Mouse (Mus musculus) C2C12 (cell line): ENCODE data around the gene Ttn. TPM values are rescaled to one million over a fixed set of nuclear protein-coding genes. Genes with fewer than 3 reads are reported as not detected.

Experiments used
- H3K27me3 ChIP-seq: one replicate; pipeline ENCODE4 v1.6.1; 2011; ENCODE audit not compliant: control insufficient read depth, insufficient read depth, insufficient read length
- H3K36me3 ChIP-seq: one replicate; pipeline ENCODE4 v1.6.1; 2011; ENCODE audit not compliant: control insufficient read depth, insufficient read depth
- H3K4me3 ChIP-seq: one replicate; pipeline ENCODE4 v1.5.1; 2011; ENCODE audit warnings: mild to moderate bottlenecking, control low read depth; ENCODE audit not compliant: poor library complexity, insufficient read depth, severe bottlenecking
- H3K79me2 ChIP-seq: one replicate; pipeline ENCODE4 v1.6.1; 2011; ENCODE audit not compliant: control insufficient read depth, insufficient read depth
- H3K79me3 ChIP-seq: one replicate; pipeline ENCODE4 v1.6.1; 2011; ENCODE audit warnings: low read depth, control low read depth
- H3ac ChIP-seq: one replicate; pipeline ENCODE3; 2011; ENCODE audit warnings: low read depth; ENCODE audit not compliant: control insufficient read depth, insufficient read length
- CEBPB ChIP-seq: IDR thresholded peaks from one replicate; pipeline ENCODE4 v1.6.1; 2011; ENCODE audit warnings: low read depth, mild to moderate bottlenecking, control low read depth, moderate library complexity
- CTCF ChIP-seq: IDR thresholded peaks from one replicate; pipeline ENCODE4 v1.5.1; 2011; ENCODE audit not compliant: control insufficient read depth, insufficient read depth, insufficient read length
- FOSL1 ChIP-seq: IDR thresholded peaks from one replicate; pipeline ENCODE4 v1.8.0; 2011; ENCODE audit warnings: mild to moderate bottlenecking, low read length; ENCODE audit not compliant: poor library complexity, insufficient read depth, severe bottlenecking
- MAX ChIP-seq: IDR thresholded peaks from one replicate; pipeline ENCODE4 v1.6.1; 2011; ENCODE audit warnings: mild to moderate bottlenecking, control low read depth
- MYOD1 ChIP-seq: IDR thresholded peaks from one replicate; pipeline ENCODE4 v1.6.1; 2011; ENCODE audit warnings: low read depth; ENCODE audit not compliant: control insufficient read depth, insufficient read length
- MYOG ChIP-seq: IDR thresholded peaks from one replicate; pipeline ENCODE4 v1.6.1; 2011; ENCODE audit not compliant: control insufficient read depth, insufficient read length; ENCODE audit errors: extremely low read depth
- USF1 ChIP-seq: IDR thresholded peaks from one replicate; pipeline ENCODE4 v1.6.1; 2011; ENCODE audit warnings: low read depth, mild to moderate bottlenecking, control low read depth, moderate library complexity
- polyA plus RNA-seq: library from polyadenylated mRNA; unstranded; fragments of >200 nt; fragmentation: generic; extraction: Trizol; gene quantifications from one replicate; pipeline ENCODE4 v1.2.1, GENCODE M21; 2012; ENCODE audit warnings: missing spikeins

Ttn gene
- polyA plus RNA-seq, 1 experiment, result 0.43 TPM

DNA sequence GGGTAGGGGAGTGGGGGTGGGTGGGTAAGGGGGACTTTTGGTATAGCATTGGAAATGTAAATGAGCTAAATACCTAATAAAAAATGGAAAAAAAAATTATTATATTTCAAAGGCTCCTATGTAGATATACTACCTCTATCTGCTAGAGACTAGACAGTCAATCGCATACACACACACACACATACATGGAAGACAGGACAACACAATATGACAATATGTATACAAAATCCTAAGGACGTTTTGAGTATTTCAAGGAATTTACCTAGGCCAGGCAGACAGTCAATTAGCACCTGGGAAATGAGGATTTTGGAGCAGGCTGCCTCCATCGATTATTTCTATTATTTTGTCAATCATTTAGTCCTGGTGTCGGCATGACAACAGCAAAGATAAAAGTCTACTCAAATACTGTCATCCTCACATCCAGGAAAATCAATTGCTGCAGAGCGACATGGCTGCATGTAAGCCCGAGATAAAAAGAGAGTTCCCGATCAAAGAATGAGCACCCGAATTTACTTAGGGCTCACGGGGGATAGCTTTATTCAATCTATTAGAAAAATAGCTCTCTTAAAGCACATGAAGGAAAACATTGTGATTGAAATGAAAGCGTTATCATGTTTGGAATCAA is 20.8 kb downstream of the Ttn start:
- no peak for TF ChIP-seq CTCF
- TF ChIP-seq FOSL1, result no peak
- no peak for TF ChIP-seq MAX
- TF ChIP-seq CEBPB, result no peak
- TF ChIP-seq MYOD1, result no peak
- TF ChIP-seq USF1, result no peak
- TF ChIP-seq MYOG, result no peak
- Histone ChIP-seq H3K36me3 (no peaks in the 10 kb centered on the region), H3K4me3 (no peak overlapping the region), H3K27me3 (no peaks in the 10 kb centered on the region), H3K79me3 (no peaks in the 10 kb centered on the region), H3K79me2 (no peaks in the 10 kb centered on the region), H3ac (no peak overlapping the region)

DNA sequence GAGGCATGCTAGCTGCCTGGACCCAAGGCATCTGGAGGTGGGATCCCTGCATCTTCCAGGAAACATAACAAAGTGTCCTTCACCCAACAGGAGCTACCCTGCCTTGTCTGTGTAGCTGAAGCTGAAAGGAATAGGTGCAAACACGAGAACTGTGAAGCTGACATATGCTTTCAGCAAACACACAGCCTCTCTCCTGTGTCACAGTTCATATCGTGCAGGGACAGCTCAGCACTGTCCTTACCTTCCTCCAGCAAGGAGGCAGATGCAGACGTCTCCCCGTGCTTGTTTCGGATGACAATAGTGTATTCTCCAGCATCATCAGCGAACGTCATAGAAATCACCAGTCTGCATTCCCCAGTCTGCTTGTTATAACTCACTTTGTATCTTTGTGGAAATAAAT is 32.6 kb downstream of the Ttn start:
- H3K4me3 ChIP-seq, result no peak overlapping the region
- no peak overlapping the region for H3ac ChIP-seq
- no peaks in the 10 kb centered on the region for H3K36me3 ChIP-seq
- no peaks in the 10 kb centered on the region for H3K79me3 ChIP-seq
- H3K79me2 ChIP-seq, result no peaks in the 10 kb centered on the region
- no peaks in the 10 kb centered on the region for H3K27me3 ChIP-seq
- TF ChIP-seq MYOD1 (no peak), CTCF (no peak), CEBPB (no peak), FOSL1 (no peak), USF1 (no peak), MAX (no peak), MYOG (no peak)

DNA sequence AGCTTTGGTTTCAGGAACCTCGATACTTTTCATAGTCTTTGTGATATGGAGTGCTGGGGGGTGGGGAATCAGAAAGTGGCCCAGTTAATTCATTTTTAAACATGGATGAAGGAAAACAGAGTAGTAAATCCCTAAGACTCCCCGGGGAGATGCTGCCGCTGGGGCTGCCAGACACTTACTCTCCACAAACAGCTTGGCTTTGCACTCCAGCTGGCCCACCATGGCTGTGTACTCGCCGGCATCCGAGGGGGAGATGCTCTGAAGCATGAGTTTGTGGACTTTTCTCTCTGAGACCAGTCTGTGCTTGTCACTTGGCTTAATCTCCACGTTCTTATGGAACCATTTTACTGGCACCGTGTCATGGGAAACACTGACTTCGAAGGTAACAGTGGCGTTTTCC is 43.8 kb downstream of the Ttn start:
- TF ChIP-seq CTCF (no peak), MAX (no peak), MYOD1 (no peak), FOSL1 (no peak), CEBPB (no peak), USF1 (no peak), MYOG (no peak)
- H3ac ChIP-seq, result no peak overlapping the region
- no peaks in the 10 kb centered on the region for H3K27me3 ChIP-seq
- H3K36me3 ChIP-seq, result no peaks in the 10 kb centered on the region
- no peaks in the 10 kb centered on the region for H3K79me3 ChIP-seq
- no peaks in the 10 kb centered on the region for H3K79me2 ChIP-seq
- no peak overlapping the region for H3K4me3 ChIP-seq

DNA sequence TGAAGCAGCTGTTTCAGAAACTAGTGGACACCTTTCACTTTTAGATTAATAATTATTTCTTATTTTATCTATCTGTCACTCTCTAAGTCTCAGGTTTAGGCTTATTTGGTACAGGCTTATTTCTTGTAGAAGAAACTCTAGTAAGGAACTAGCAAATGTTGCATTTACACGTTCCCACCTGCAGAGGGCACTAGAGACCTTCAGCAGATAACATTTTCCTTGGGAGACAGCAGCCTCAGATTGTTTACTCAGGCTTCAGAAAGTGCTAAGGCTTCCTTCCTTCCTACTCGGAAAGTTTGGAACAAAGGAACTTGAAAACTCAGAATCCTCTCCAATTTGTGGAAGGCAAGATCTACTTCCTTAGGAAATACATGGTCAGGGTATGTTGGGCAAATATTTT is 52.6 kb downstream of the Ttn start:
- TF ChIP-seq MYOG, result no peak
- TF ChIP-seq CTCF, result peak; percentile 25
- no peaks in the 10 kb centered on the region for H3K79me3 ChIP-seq
- H3K79me2 ChIP-seq, result no peaks in the 10 kb centered on the region
- H3ac ChIP-seq, result no peak overlapping the region
- H3K36me3 ChIP-seq, result no peaks in the 10 kb centered on the region
- H3K27me3 ChIP-seq, result no peaks in the 10 kb centered on the region
- H3K4me3 ChIP-seq, result no peak overlapping the region

DNA sequence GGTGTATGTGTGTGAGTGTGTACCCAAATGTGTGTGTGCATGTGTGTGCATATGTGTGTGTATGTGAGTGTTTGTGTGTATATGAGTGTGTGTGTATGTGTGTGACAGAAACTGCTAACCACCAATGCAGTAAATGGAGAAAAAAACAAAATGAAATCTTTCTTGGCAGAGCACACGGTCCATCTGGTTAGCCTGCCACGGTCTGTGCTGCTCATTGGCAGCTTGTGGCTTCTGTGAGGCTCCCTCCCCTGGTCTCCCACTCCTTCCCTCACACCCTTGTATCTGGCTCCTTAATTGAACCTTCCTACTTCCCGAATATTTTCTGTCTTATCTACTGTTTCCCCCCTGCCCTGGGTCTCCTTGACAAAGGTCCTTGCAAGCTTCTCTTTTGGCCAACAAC is 53.5 kb downstream of the Ttn start:
- no peaks in the 10 kb centered on the region for H3K79me3 ChIP-seq
- no peaks in the 10 kb centered on the region for H3K36me3 ChIP-seq
- no peaks in the 10 kb centered on the region for H3K27me3 ChIP-seq
- H3K79me2 ChIP-seq, result no peaks in the 10 kb centered on the region
- no peak overlapping the region for H3K4me3 ChIP-seq
- H3ac ChIP-seq, result no peak overlapping the region
- TF ChIP-seq USF1, result no peak
- no peak for TF ChIP-seq FOSL1
- TF ChIP-seq MAX, result no peak
- no peak for TF ChIP-seq MYOD1
- no peak for TF ChIP-seq CEBPB

DNA sequence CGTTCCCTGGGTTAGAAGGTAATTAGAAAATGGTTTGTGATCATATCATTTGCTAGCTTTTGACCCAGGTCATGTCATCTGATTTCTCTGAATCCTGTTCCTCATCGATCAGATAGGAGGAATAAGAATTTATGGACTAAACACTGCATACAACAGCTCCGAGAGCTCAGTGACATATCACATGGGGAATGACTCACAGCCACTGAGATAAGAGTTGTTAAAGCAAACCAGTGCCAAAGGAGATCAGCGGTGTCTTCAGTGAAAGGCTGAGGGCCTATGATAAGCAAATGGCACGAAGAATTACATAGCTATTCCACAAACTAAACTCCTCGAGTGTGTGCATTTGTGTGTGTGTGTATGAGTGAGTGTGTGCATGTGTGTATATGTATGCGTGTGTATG is 54.0 kb downstream of the Ttn start:
- H3K79me2 ChIP-seq, result no peaks in the 10 kb centered on the region
- H3K4me3 ChIP-seq, result no peak overlapping the region
- H3ac ChIP-seq, result no peak overlapping the region
- H3K79me3 ChIP-seq, result no peaks in the 10 kb centered on the region
- no peaks in the 10 kb centered on the region for H3K36me3 ChIP-seq
- no peaks in the 10 kb centered on the region for H3K27me3 ChIP-seq
- TF ChIP-seq CEBPB, result no peak
- TF ChIP-seq MAX, result no peak
- no peak for TF ChIP-seq FOSL1
- no peak for TF ChIP-seq MYOD1
- no peak for TF ChIP-seq CTCF
- TF ChIP-seq USF1, result no peak
